Mouse (Mus musculus): Measurements from ENCODE around the gene Tmem52. TPM values are rescaled to one million over a fixed set of nuclear protein-coding genes. Genes with fewer than 3 reads are reported as not detected.
"Not testable (repeated sequence)": the region's sequence is repeated elsewhere in the genome, so short reads cannot be mapped to it uniquely, and the experiment has no call there.

Gene Tmem52
- polyA plus RNA-seq, 1 experiment from 2014 or later = 1.9 TPM

- Histone ChIP-seq H3K4me3 (ENCODE audit: low read length) (no peak overlapping the region), H3K4me2 (replicated peaks; ENCODE audit: low read depth, low read length) (no peak overlapping the region), H3K27ac (ENCODE audit: low read length) (no peak overlapping the region), H3K9ac (replicated peaks; ENCODE audit: low read length) (no peak overlapping the region), H3K27me3 (ENCODE audit: insufficient read depth, low read length) (no peaks in the 10 kb centered on the region), H3K36me3 (ENCODE audit: insufficient read depth, low read length) (no peaks in the 10 kb centered on the region), H3K9me3 (ENCODE audit: low read length) (no peaks in the 10 kb centered on the region), H3K4me1 (ENCODE audit: insufficient read depth, low read length) (no peaks in the 10 kb centered on the region)
- ATAC-seq (ENCODE audit: low FRiP score, low TSS enrichment) = no peak
- WGBS = 76% methylated on average over 16 of the region's 16 CpGs
Observed at GRCm38 (mm10) chr4:155470263-155470953, 1.5 kb downstream of the Tmem52 start.

DNA sequence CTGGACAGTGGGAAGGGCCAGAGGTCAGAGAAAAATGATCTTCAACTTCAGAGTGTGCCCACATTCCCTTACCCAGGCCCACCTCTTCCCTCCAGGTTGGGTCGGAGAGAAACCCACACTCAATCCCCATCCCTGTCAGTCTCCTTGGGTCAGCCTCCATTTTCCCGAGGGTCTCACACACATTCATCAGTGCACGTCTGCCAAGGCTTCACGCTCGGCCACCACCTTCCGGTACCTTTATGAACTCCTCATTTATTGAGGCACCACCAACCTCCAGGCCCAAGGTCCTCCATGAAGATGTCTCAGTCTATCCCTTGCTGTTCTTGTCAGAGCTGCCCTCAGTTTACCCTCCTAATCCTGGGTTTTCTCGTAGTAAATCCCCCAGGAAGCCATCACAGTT lies 2.1 kb downstream of the Tmem52 start:
- WGBS = 85% methylated on average over 7 of the region's 7 CpGs
- Histone ChIP-seq H3K4me1 (ENCODE audit: insufficient read depth, low read length) (no peaks in the 10 kb centered on the region), H3K4me2 (replicated peaks; ENCODE audit: low read depth, low read length) (no peak overlapping the region), H3K36me3 (ENCODE audit: insufficient read depth, low read length) (no peaks in the 10 kb centered on the region), H3K4me3 (ENCODE audit: low read length) (no peak overlapping the region), H3K27me3 (ENCODE audit: insufficient read depth, low read length) (no peaks in the 10 kb centered on the region), H3K27ac (ENCODE audit: low read length) (no peak overlapping the region), H3K9ac (replicated peaks; ENCODE audit: low read length) (no peak overlapping the region), H3K9me3 (ENCODE audit: low read length) (no peaks in the 10 kb centered on the region)
- no peak for ATAC-seq (ENCODE audit: low FRiP score, low TSS enrichment)

DNA sequence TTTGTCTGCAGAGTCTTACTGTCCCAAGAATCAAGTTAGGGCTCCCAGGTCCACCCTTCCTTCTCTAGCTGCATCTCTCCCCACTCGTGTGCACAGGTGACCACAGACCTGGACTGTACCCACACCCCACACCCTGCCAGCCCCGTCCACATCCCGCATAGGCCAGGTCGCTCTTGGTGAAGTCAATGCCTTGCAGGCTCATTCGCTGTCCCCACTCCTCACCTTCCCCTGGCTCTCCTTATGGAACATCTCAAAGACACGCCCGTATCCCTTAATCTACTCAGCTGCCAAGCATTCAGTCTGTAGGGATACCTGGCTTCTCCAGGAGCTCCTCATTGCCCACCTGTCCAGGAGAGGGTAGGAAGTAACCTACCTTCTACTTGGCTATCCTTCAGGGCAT lies 2.5 kb downstream of the Tmem52 start:
- Histone ChIP-seq H3K27ac (ENCODE audit: low read length) (no peak overlapping the region), H3K27me3 (ENCODE audit: insufficient read depth, low read length) (no peaks in the 10 kb centered on the region), H3K4me2 (replicated peaks; ENCODE audit: low read depth, low read length) (no peak overlapping the region), H3K36me3 (ENCODE audit: insufficient read depth, low read length) (no peaks in the 10 kb centered on the region), H3K4me1 (ENCODE audit: insufficient read depth, low read length) (no peaks in the 10 kb centered on the region), H3K9ac (replicated peaks; ENCODE audit: low read length) (no peak overlapping the region), H3K4me3 (ENCODE audit: low read length) (no peak overlapping the region), H3K9me3 (ENCODE audit: low read length) (no peaks in the 10 kb centered on the region)
- no peak for ATAC-seq (ENCODE audit: low FRiP score, low TSS enrichment)
- WGBS = 86% methylated on average over 7 of the region's 7 CpGs

DNA sequence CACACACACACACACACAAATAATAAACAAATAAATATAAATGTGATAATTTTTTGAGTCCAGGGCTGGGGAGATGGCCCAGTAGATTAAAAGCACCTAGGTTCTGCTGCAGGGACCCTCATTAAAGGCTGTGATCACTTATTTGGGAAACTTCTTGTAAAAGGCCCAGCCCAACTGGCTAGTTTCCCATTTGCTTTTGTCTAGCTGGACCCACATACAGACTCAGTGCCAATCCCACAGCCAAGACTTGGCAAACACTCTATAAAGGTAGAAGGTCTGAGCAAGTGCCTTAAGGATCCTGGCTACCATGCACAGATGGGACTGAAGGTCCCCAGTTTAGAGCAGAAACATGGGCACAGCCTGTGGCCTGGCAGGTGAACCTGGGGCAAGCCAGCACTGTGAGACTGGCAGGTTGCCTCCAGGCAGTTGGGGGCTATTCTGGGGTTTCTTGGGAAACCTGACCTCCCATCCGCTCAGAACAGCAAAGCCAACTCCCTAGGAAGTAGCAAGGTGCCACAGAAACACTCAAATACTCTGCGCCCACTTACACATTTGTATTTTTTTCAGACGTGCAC lies 3.9 kb downstream of the Tmem52 start:
- Histone ChIP-seq H3K9ac (replicated peaks; ENCODE audit: low read length) (no peak overlapping the region), H3K9me3 (ENCODE audit: low read length) (no peaks in the 10 kb centered on the region), H3K27me3 (ENCODE audit: insufficient read depth, low read length) (no peaks in the 10 kb centered on the region), H3K36me3 (ENCODE audit: insufficient read depth, low read length) (no peaks in the 10 kb centered on the region), H3K4me3 (ENCODE audit: low read length) (no peak overlapping the region), H3K27ac (ENCODE audit: low read length) (no peak overlapping the region), H3K4me2 (replicated peaks; ENCODE audit: low read depth, low read length) (no peak overlapping the region), H3K4me1 (ENCODE audit: insufficient read depth, low read length) (no peaks in the 10 kb centered on the region)
- ATAC-seq (ENCODE audit: low FRiP score, low TSS enrichment) = no peak
- WGBS = 82% methylated on average over 3 of the region's 3 CpGs

GRCm38 (mm10) chr4:155473319-155473718 lies 4.4 kb downstream of the Tmem52 start:
- no peaks in the 10 kb centered on the region for H3K4me1 ChIP-seq (ENCODE audit: insufficient read depth, low read length)
- H3K27ac ChIP-seq (ENCODE audit: low read length) = no peak overlapping the region
- H3K9me3 ChIP-seq (ENCODE audit: low read length) = no peaks in the 10 kb centered on the region
- no peak overlapping the region for H3K4me2 ChIP-seq (replicated peaks; ENCODE audit: low read depth, low read length)
- WGBS = 49% methylated on average over 5 of the region's 5 CpGs
- H3K36me3 ChIP-seq (ENCODE audit: insufficient read depth, low read length) = no peaks in the 10 kb centered on the region
- H3K9ac ChIP-seq (replicated peaks; ENCODE audit: low read length) = no peak overlapping the region
- no peak overlapping the region for H3K4me3 ChIP-seq (ENCODE audit: low read length)
- 0 out of 2 replicates have a peak, but pooled peaks have one; percentile 16 for ATAC-seq (ENCODE audit: low FRiP score, low TSS enrichment)
- no peaks in the 10 kb centered on the region for H3K27me3 ChIP-seq (ENCODE audit: insufficient read depth, low read length)

DNA sequence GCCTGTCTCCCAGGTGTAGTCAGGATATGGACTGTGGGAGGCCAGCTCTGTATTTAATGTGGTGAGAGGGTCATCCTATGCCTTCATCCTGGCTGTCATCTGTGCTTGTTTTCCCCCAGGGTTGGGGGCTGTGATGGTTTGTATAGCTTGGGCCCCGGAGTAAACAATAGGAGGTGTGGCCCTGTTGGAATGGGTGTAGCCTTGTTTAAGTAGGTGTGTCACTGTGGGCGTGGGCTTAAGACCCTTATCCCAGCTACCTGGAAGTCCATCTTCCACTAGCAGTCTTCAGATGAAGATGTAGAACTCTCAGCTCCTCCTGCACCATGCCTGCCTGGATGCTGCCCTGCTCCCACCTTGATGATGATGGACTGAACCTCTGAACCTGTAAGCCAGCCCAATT lies 4.9 kb downstream of the Tmem52 start:
- ATAC-seq (ENCODE audit: low FRiP score, low TSS enrichment); H3K4me3 ChIP-seq (ENCODE audit: low read length); H3K9me3 ChIP-seq (ENCODE audit: low read length); H3K27ac ChIP-seq (ENCODE audit: low read length); H3K4me2 ChIP-seq (replicated peaks; ENCODE audit: low read depth, low read length); H3K9ac ChIP-seq (replicated peaks; ENCODE audit: low read length); H3K36me3 ChIP-seq (ENCODE audit: insufficient read depth, low read length); H3K4me1 ChIP-seq (ENCODE audit: insufficient read depth, low read length); H3K27me3 ChIP-seq (ENCODE audit: insufficient read depth, low read length): not testable (repeated sequence)
- 61% methylated on average over 2 of the region's 2 CpGs for WGBS

- peak; percentile 80 for ATAC-seq (ENCODE audit: low FRiP score, low TSS enrichment)
- Histone ChIP-seq H3K4me3 (ENCODE audit: low read length) (peak overlapping the region; percentile 31), H3K9ac (replicated peaks; ENCODE audit: low read length) (peak overlapping the region; percentile 24; the same call in 1 of the 2 replicates), H3K27me3 (ENCODE audit: insufficient read depth, low read length) (no peaks in the 10 kb centered on the region), H3K4me2 (replicated peaks; ENCODE audit: low read depth, low read length) (peak overlapping the region; percentile 53), H3K9me3 (ENCODE audit: low read length) (no peaks in the 10 kb centered on the region), H3K4me1 (ENCODE audit: insufficient read depth, low read length) (peaks cover 10% of the 10 kb centered on the region; the same call in 1 of the 2 replicates), H3K36me3 (ENCODE audit: insufficient read depth, low read length) (no peaks in the 10 kb centered on the region), H3K27ac (ENCODE audit: low read length) (peak overlapping the region; percentile 10; the same call in 1 of the 2 replicates)
- WGBS = 18% methylated on average over 28 of the region's 28 CpGs
Observed at GRCm38 (mm10) chr4:155481381-155482124, 12.6 kb downstream of the Tmem52 start.

DNA sequence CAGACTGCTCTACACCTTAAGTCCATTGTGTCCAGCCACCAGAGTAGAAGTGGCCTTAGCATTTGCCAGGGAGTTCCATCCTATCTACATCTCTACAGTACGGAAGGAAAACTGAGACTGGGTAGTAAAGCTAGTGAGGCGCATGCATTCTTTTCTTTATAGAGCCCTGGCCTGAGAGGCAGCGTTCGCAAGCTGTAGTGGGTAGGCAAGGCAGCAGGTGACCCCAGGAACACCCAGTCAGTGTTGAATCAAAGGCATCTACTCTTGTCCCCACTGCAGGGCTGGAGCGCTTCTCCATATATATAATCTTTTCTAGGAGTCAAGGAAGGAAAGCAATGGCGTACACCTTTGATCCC lies 13.2 kb downstream of the Tmem52 start:
- Histone ChIP-seq H3K9me3 (ENCODE audit: low read length) (no peaks in the 10 kb centered on the region), H3K4me1 (ENCODE audit: insufficient read depth, low read length) (peaks cover 12% of the 10 kb centered on the region; the same call in 1 of the 2 replicates), H3K4me2 (replicated peaks; ENCODE audit: low read depth, low read length) (0 out of 2 replicates have a peak overlapping the region, but pooled peaks have one; percentile 53), H3K4me3 (ENCODE audit: low read length) (peak overlapping the region; percentile 31; the same call in 1 of the 2 replicates), H3K27ac (ENCODE audit: low read length) (no peak overlapping the region), H3K27me3 (ENCODE audit: insufficient read depth, low read length) (no peaks in the 10 kb centered on the region), H3K9ac (replicated peaks; ENCODE audit: low read length) (peak overlapping the region; percentile 24; the same call in 1 of the 2 replicates), H3K36me3 (ENCODE audit: insufficient read depth, low read length) (no peaks in the 10 kb centered on the region)
- 89% methylated on average over 6 of the region's 6 CpGs for WGBS
- ATAC-seq (ENCODE audit: low FRiP score, low TSS enrichment) = no peak

- no peaks in the 10 kb centered on the region for H3K9me3 ChIP-seq (ENCODE audit: low read length)
- no peak overlapping the region for H3K9ac ChIP-seq (replicated peaks; ENCODE audit: low read length)
- peaks cover 21% of the 10 kb centered on the region for H3K4me1 ChIP-seq (ENCODE audit: insufficient read depth, low read length)
- no peak overlapping the region for H3K27ac ChIP-seq (ENCODE audit: low read length)
- H3K4me2 ChIP-seq (replicated peaks; ENCODE audit: low read depth, low read length) = no peak overlapping the region
- ATAC-seq (ENCODE audit: low FRiP score, low TSS enrichment) = no peak
- WGBS = 76% methylated on average over 8 of the region's 8 CpGs
- H3K4me3 ChIP-seq (ENCODE audit: low read length) = no peak overlapping the region
- H3K27me3 ChIP-seq (ENCODE audit: insufficient read depth, low read length) = no peaks in the 10 kb centered on the region
- no peaks in the 10 kb centered on the region for H3K36me3 ChIP-seq (ENCODE audit: insufficient read depth, low read length)
Observed at GRCm38 (mm10) chr4:155482733-155483540, 14.0 kb downstream of the Tmem52 start.
